Mouse (Mus musculus): ENCODE data around the gene Vmn1r56. TPM values are rescaled to one million over a fixed set of nuclear protein-coding genes. Genes with fewer than 3 reads are reported as not detected.

Gene Vmn1r56
- polyA plus RNA-seq (2012; rRNA removed) = not detected in 2 replicates

DNA sequence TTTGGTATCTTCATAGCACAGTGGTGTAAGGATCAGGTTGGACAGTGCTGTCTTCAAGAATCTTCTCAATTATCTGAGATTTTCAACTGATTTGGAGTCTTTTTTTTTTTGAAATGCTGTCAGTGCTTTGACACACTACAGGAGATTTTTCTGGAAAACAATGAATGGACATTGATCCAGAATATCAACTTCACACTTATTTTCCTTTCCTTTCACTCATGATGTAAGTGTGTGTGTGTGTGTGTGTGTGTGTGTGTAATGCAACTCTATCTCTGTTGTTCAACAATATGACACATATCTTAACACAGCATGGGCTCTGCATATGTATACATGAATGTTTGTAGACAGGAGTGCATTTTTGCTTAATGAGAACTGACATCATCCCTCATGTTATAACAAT is at the start of gene Vmn1r56:
TSS of gene Vmn1r56 (minus strand) at position 101 of the 400 bp plus-strand sequence.

DNA sequence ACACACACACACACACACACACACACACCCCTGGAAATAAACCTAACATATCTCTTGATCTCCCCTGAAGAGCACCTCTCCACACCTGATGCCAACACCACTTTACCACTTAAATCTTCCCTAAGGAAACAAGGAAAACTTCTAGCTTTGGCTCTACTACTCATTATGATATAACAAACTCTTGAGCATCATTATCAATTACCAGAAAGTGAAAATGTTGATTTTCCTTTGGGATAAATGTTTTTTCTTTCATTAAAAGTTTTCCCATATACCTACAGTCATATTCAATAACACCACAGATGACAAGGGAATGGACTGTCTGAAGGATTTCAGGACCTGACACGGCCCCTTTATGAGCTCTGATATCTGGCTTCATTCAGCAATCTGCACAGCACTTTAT is 21.6 kb upstream of the Vmn1r56 start, which contains the start of gene Vmn1r57:
TSS of gene Vmn1r57 (plus strand) at position 301 of the 400 bp plus-strand sequence.

DNA sequence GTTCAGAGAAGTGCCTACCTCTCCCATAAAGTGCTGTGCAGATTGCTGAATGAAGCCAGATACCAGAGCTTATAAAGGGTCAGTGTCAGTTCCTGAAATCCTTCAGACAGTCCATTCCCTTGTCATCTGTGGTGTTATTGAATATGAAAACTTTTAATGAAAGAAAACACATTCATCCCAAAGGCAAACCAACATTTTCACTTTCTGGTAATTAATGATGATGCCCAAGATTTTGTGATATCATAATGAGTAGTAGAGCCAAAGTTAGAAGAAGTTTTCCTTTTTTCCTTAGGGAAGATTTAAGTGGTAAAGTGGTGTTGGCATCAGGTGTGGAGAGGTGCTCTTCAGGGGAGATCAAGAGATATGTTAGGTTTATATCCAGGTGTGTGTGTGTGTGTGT is 47.0 kb downstream of the Vmn1r56 start, which contains the start of gene Vmn1r55:
TSS of gene Vmn1r55 (minus strand) at position 101 of the 400 bp plus-strand sequence.

Other genes with a start within 250 kb of the Vmn1r56 start
- 0.41 and 0.44 TPM in 2 replicates for gene Sbk2, start 232.3 kb downstream of the Vmn1r56 start, polyA plus RNA-seq (2012; rRNA removed)
- gene Sbk3, start 225.6 kb downstream of the Vmn1r56 start, polyA plus RNA-seq (2012; rRNA removed) = 0.06 and 0.21 TPM in 2 replicates
- 98.6 and 106 TPM in 2 replicates for gene Zfp579, start 200.6 kb downstream of the Vmn1r56 start, polyA plus RNA-seq (2012; rRNA removed)
- gene Zfp524, start 182.3 kb downstream of the Vmn1r56 start, polyA plus RNA-seq (2012; rRNA removed) = 6.5 and 9.5 TPM in 2 replicates
- 48.2 and 52.4 TPM in 2 replicates for gene Fiz1, start 182.1 kb downstream of the Vmn1r56 start, polyA plus RNA-seq (2012; rRNA removed)
- gene Gm44973, start 181.3 kb downstream of the Vmn1r56 start, polyA plus RNA-seq (2012; rRNA removed) = not detected in 2 replicates
- 34.0 and 43.5 TPM in 2 replicates for gene Zfp865, start 176.4 kb downstream of the Vmn1r56 start, polyA plus RNA-seq (2012; rRNA removed)
- gene Ccdc106, start 176.2 kb downstream of the Vmn1r56 start, polyA plus RNA-seq (2012; rRNA removed) = 11.1 and 13.0 TPM in 2 replicates
- gene 4632433K11Rik, start 162.6 kb downstream of the Vmn1r56 start, polyA plus RNA-seq (2012; rRNA removed) = not detected in 2 replicates
- 2.4 and 4.1 TPM in 2 replicates for gene Zfp784, start 158.3 kb downstream of the Vmn1r56 start, polyA plus RNA-seq (2012; rRNA removed)
- gene Zfp580, start 145.2 kb downstream of the Vmn1r56 start, polyA plus RNA-seq (2012; rRNA removed) = 32.5 and 35.1 TPM in 2 replicates
- 437 and 455 TPM in 2 replicates for gene U2af2, start 134.6 kb downstream of the Vmn1r56 start, polyA plus RNA-seq (2012; rRNA removed)
- 105 and 111 TPM in 2 replicates for gene Epn1, start 116.5 kb downstream of the Vmn1r56 start, polyA plus RNA-seq (2012; rRNA removed)
- not detected in 2 replicates for gene Rfpl4, start 79.8 kb downstream of the Vmn1r56 start, polyA plus RNA-seq (2012; rRNA removed)
- gene Rasl2-9, start 70.8 kb downstream of the Vmn1r56 start, polyA plus RNA-seq (2012; rRNA removed) = 0.13 and 0.50 TPM in 2 replicates
- gene Vmn1r55, start 47.1 kb downstream of the Vmn1r56 start, polyA plus RNA-seq (2012; rRNA removed) = not detected in 2 replicates
- not detected in 2 replicates for gene Vmn1r57, start 21.7 kb upstream of the Vmn1r56 start, polyA plus RNA-seq (2012; rRNA removed)
- gene Gm5065, start 153.8 kb upstream of the Vmn1r56 start, polyA plus RNA-seq (2012; rRNA removed) = not detected in 2 replicates
- gene Nlrp2, start 154.3 kb upstream of the Vmn1r56 start, polyA plus RNA-seq (2012; rRNA removed) = not detected in 2 replicates
- not detected in 2 replicates for gene Vmn1r58, start 216.6 kb upstream of the Vmn1r56 start, polyA plus RNA-seq (2012; rRNA removed)